Mouse (Mus musculus): ENCODE results near the gene Pank1. TPM values are rescaled to one million over a fixed set of nuclear protein-coding genes. Genes with fewer than 3 reads are reported as not detected.

The Pank1 gene
- polyA plus RNA-seq, 1 experiment from 2014 or later, result 7.3 TPM

GRCm38 (mm10) chr19:34838624-34839023, 40.6 kb downstream of the Pank1 start:
- Histone ChIP-seq H3K27ac (no peak overlapping the region), H3K9me3 (no peaks in the 10 kb centered on the region), H3K4me3 (no peak overlapping the region), H3K36me3 (replicated peaks) (peaks cover 30% of the 10 kb centered on the region), H3K4me1 (peaks cover 11% of the 10 kb centered on the region), H3K27me3 (ENCODE audit: poor library complexity, severe bottlenecking) (no peaks in the 10 kb centered on the region)
- DNase-seq (ENCODE audit: extremely low spot score, low spot score), result no peak
- 93% methylated on average over 9 of the region's 9 CpGs for WGBS

- Histone ChIP-seq H3K4me1 (peaks cover 8% of the 10 kb centered on the region), H3K9me3 (no peaks in the 10 kb centered on the region), H3K4me3 (no peak overlapping the region), H3K27ac (no peak overlapping the region), H3K36me3 (replicated peaks) (peaks cover 8% of the 10 kb centered on the region), H3K27me3 (ENCODE audit: poor library complexity, severe bottlenecking) (no peaks in the 10 kb centered on the region)
- no peak for DNase-seq (ENCODE audit: extremely low spot score, low spot score)
- WGBS, result 92% methylated on average over 4 of the region's 4 CpGs
Measured at GRCm38 (mm10) chr19:34831702-34832101, 47.6 kb downstream of the Pank1 start.

GRCm38 (mm10) chr19:34827916-34828635, 51.2 kb downstream of the Pank1 start:
- Histone ChIP-seq H3K27me3 (ENCODE audit: poor library complexity, severe bottlenecking) (no peaks in the 10 kb centered on the region), H3K27ac (no peak overlapping the region), H3K4me3 (no peak overlapping the region), H3K9me3 (no peaks in the 10 kb centered on the region), H3K4me1 (peaks cover 4% of the 10 kb centered on the region), H3K36me3 (replicated peaks) (peaks cover 14% of the 10 kb centered on the region)
- WGBS, result 88% methylated on average over 5 of the region's 5 CpGs
- no peak for DNase-seq (ENCODE audit: extremely low spot score, low spot score)

GRCm38 (mm10) chr19:34827444-34827843, 51.8 kb downstream of the Pank1 start:
- WGBS, result 95% methylated on average over 6 of the region's 6 CpGs

GRCm38 (mm10) chr19:34825946-34826655, 53.2 kb downstream of the Pank1 start:
- H3K36me3 ChIP-seq (replicated peaks), result peaks cover 19% of the 10 kb centered on the region
- peak; percentile 19 for DNase-seq (ENCODE audit: extremely low spot score, low spot score)
- H3K4me3 ChIP-seq, result no peak overlapping the region
- WGBS, result 75% methylated on average over 13 of the region's 13 CpGs
- no peaks in the 10 kb centered on the region for H3K4me1 ChIP-seq
- no peaks in the 10 kb centered on the region for H3K27me3 ChIP-seq (ENCODE audit: poor library complexity, severe bottlenecking)
- no peak overlapping the region for H3K27ac ChIP-seq
- H3K9me3 ChIP-seq, result no peaks in the 10 kb centered on the region

More at GRCm38 (mm10) chr19:34827444-34827843, 51.8 kb downstream of the Pank1 start:
- Histone ChIP-seq H3K36me3 (replicated peaks) (peaks cover 14% of the 10 kb centered on the region), H3K27me3 (ENCODE audit: poor library complexity, severe bottlenecking) (no peaks in the 10 kb centered on the region), H3K9me3 (no peaks in the 10 kb centered on the region), H3K27ac (no peak overlapping the region), H3K4me1 (no peaks in the 10 kb centered on the region), H3K4me3 (no peak overlapping the region)
- no peak for DNase-seq (ENCODE audit: extremely low spot score, low spot score)

- DNase-seq (ENCODE audit: extremely low spot score, low spot score), result no peak
- H3K27ac ChIP-seq, result no peak overlapping the region
- 88% methylated on average over 5 of the region's 5 CpGs for WGBS
- peaks cover 24% of the 10 kb centered on the region for H3K36me3 ChIP-seq (replicated peaks)
- peaks cover 4% of the 10 kb centered on the region for H3K4me1 ChIP-seq
- no peaks in the 10 kb centered on the region for H3K27me3 ChIP-seq (ENCODE audit: poor library complexity, severe bottlenecking)
- no peak overlapping the region for H3K4me3 ChIP-seq
- H3K9me3 ChIP-seq, result no peaks in the 10 kb centered on the region
Measured at GRCm38 (mm10) chr19:34819577-34820170, 59.6 kb downstream of the Pank1 start.

GRCm38 (mm10) chr19:34815371-34815770, 63.9 kb downstream of the Pank1 start:
- no peak for DNase-seq (ENCODE audit: extremely low spot score, low spot score)
- H3K9me3 ChIP-seq, result no peaks in the 10 kb centered on the region
- WGBS, result 92% methylated on average over 4 of the region's 4 CpGs
- H3K4me1 ChIP-seq, result peaks cover 5% of the 10 kb centered on the region
- H3K4me3 ChIP-seq, result no peak overlapping the region
- H3K27ac ChIP-seq, result no peak overlapping the region
- peaks cover 13% of the 10 kb centered on the region for H3K36me3 ChIP-seq (replicated peaks)
- no peaks in the 10 kb centered on the region for H3K27me3 ChIP-seq (ENCODE audit: poor library complexity, severe bottlenecking)

GRCm38 (mm10) chr19:34814696-34815095, 64.6 kb downstream of the Pank1 start:
- WGBS, result 57% methylated on average over 4 of the region's 4 CpGs

GRCm38 (mm10) chr19:34813961-34814360, 65.3 kb downstream of the Pank1 start:
- Histone ChIP-seq H3K4me1 (peaks cover 5% of the 10 kb centered on the region), H3K9me3 (no peaks in the 10 kb centered on the region), H3K4me3 (no peak overlapping the region), H3K36me3 (replicated peaks) (peaks cover 5% of the 10 kb centered on the region; the same call in 1 of the 2 replicates), H3K27me3 (ENCODE audit: poor library complexity, severe bottlenecking) (no peaks in the 10 kb centered on the region), H3K27ac (no peak overlapping the region)
- no peak for DNase-seq (ENCODE audit: extremely low spot score, low spot score)
- 88% methylated on average over 6 of the region's 6 CpGs for WGBS

More at GRCm38 (mm10) chr19:34814696-34815095, 64.6 kb downstream of the Pank1 start:
- Histone ChIP-seq H3K9me3 (no peaks in the 10 kb centered on the region), H3K4me3 (no peak overlapping the region), H3K27me3 (ENCODE audit: poor library complexity, severe bottlenecking) (no peaks in the 10 kb centered on the region), H3K36me3 (replicated peaks) (peaks cover 11% of the 10 kb centered on the region; the same call in 1 of the 2 replicates), H3K27ac (no peak overlapping the region), H3K4me1 (peaks cover 5% of the 10 kb centered on the region)
- peak; percentile 20 for DNase-seq (ENCODE audit: extremely low spot score, low spot score)

GRCm38 (mm10) chr19:34813533-34813932, 65.7 kb downstream of the Pank1 start:
- Histone ChIP-seq H3K27ac (no peak overlapping the region), H3K36me3 (replicated peaks) (peaks cover 5% of the 10 kb centered on the region; the same call in 1 of the 2 replicates), H3K4me1 (peaks cover 5% of the 10 kb centered on the region), H3K9me3 (no peaks in the 10 kb centered on the region), H3K27me3 (ENCODE audit: poor library complexity, severe bottlenecking) (no peaks in the 10 kb centered on the region), H3K4me3 (no peak overlapping the region)
- WGBS, result 96% methylated on average over 2 of the region's 2 CpGs
- DNase-seq (ENCODE audit: extremely low spot score, low spot score), result no peak

GRCm38 (mm10) chr19:34812711-34813110, 66.5 kb downstream of the Pank1 start:
- H3K4me3 ChIP-seq, result no peak overlapping the region
- no peak overlapping the region for H3K27ac ChIP-seq
- no peaks in the 10 kb centered on the region for H3K9me3 ChIP-seq
- peaks cover 5% of the 10 kb centered on the region; the same call in 1 of the 2 replicates for H3K36me3 ChIP-seq (replicated peaks)
- peaks cover 8% of the 10 kb centered on the region for H3K4me1 ChIP-seq
- WGBS, result 90% methylated on average over 4 of the region's 4 CpGs
- no peak for DNase-seq (ENCODE audit: extremely low spot score, low spot score)
- no peaks in the 10 kb centered on the region for H3K27me3 ChIP-seq (ENCODE audit: poor library complexity, severe bottlenecking)

GRCm38 (mm10) chr19:34807173-34807572, 72.1 kb downstream of the Pank1 start:
- H3K9me3 ChIP-seq, result no peaks in the 10 kb centered on the region
- H3K36me3 ChIP-seq (replicated peaks), result peaks cover 4% of the 10 kb centered on the region; the same call in 1 of the 2 replicates
- no peaks in the 10 kb centered on the region for H3K27me3 ChIP-seq (ENCODE audit: poor library complexity, severe bottlenecking)
- DNase-seq (ENCODE audit: extremely low spot score, low spot score), result no peak
- no peak overlapping the region for H3K27ac ChIP-seq
- no peak overlapping the region for H3K4me3 ChIP-seq
- WGBS, result 96% methylated on average over 5 of the region's 5 CpGs
- H3K4me1 ChIP-seq, result 0 out of 2 replicates have a peak, but pooled peaks cover 4% of the 10 kb centered on the region

Data from forebrain, embryonic 10.5 days (tissue).